Mouse (Mus musculus) liver, embryonic 14.5 days (tissue): ENCODE measurements at regions not wholly inside any gene's neighbourhood (a gene's known extent, or its start where the extent isn't known, plus 50 kb on each side); places are given as distances from the start of the nearest gene placed in this dataset.

ENCODE experiments used
- ATAC-seq: fragments of 200-750 bp; cut with Nextera tagmentation; 2 replicates; pipeline ENCODE4 v1.8.0; 2017; ENCODE audit warnings: moderate number of reproducible peaks, mild to moderate bottlenecking, moderate library complexity; ENCODE audit not compliant: insufficient read depth
- DNase-seq, 3 experiments: peaks; one replicate each; pipeline ENCODE4 v3.0.0-alpha.2; 2012 to 2013; ENCODE audit warnings: low read depth in 3 of 3, low spot score in 3 of 3
- H3K27ac ChIP-seq: fragments of 300-500 bp; sonication (generic); 2 replicates; pipeline ENCODE4 v1.5.1; 2014; ENCODE audit warnings: moderate library complexity, mild to moderate bottlenecking, control low read depth, inconsistent platforms
- H3K27me3 ChIP-seq: fragments of 300-500 bp; sonication (generic); 2 replicates; pipeline ENCODE4 v1.6.1; 2014; ENCODE audit warnings: mild to moderate bottlenecking, low read length, moderate library complexity; ENCODE audit not compliant: control insufficient read depth, insufficient read depth
- H3K36me3 ChIP-seq: fragments of 300-500 bp; sonication (generic); replicated peaks from 2 replicates; pipeline ENCODE4 v1.6.1; 2014; ENCODE audit warnings: low read depth; ENCODE audit not compliant: control insufficient read depth, insufficient read depth
- H3K4me1 ChIP-seq, 2 experiments: fragments of 200-500 bp in 1 of 2; fragments of 300-500 bp in 1 of 2; sonication (generic) in 1 of 2; replicated peaks; 2 replicates each; pipeline ENCODE4 v1.6.1; 2012 to 2014; ENCODE audit warnings: antibody characterized with exemption in 1 of 2, inconsistent platforms in 1 of 2, low read length in 1 of 2; ENCODE audit not compliant: control insufficient read depth in 2 of 2, insufficient read depth in 2 of 2
- H3K4me2 ChIP-seq: fragments of 300-500 bp; sonication (generic); 2 replicates; pipeline ENCODE4 v1.6.1; 2014; ENCODE audit warnings: low read depth, mild to moderate bottlenecking, control low read depth, moderate library complexity
- H3K4me3 ChIP-seq, 2 experiments: fragments of 200-500 bp in 1 of 2; fragments of 300-500 bp in 1 of 2; sonication (generic) in 1 of 2; 2 replicates each; pipeline ENCODE4 v1.5.1; 2012 to 2014; ENCODE audit warnings: low read depth in 2 of 2, low read length in 2 of 2, mild to moderate bottlenecking in 2 of 2, control low read depth in 1 of 2, inconsistent platforms in 1 of 2, moderate library complexity in 1 of 2; ENCODE audit not compliant: insufficient read depth in 1 of 2
- H3K9ac ChIP-seq: fragments of 300-500 bp; sonication (generic); replicated peaks from 2 replicates; pipeline ENCODE4 v1.6.1; 2014; ENCODE audit warnings: mild to moderate bottlenecking, control low read depth, moderate library complexity
- H3K9me3 ChIP-seq: fragments of 300-500 bp; sonication (generic); 2 replicates; pipeline ENCODE4 v1.6.1; 2016; ENCODE audit warnings: low read length, mixed read lengths; ENCODE audit not compliant: control insufficient read depth
- CTCF ChIP-seq: IDR thresholded peaks from 2 replicates; pipeline ENCODE4 v1.5.1; 2016; ENCODE audit warnings: antibody characterized with exemption, low read depth, control low read depth
- EP300 ChIP-seq: IDR thresholded peaks from 2 replicates; pipeline ENCODE4 v1.6.1; 2016; ENCODE audit warnings: antibody characterized with exemption, low read depth
- WGBS: fragments of 180-500 bp; shearing (Covaris S2); extraction: QIAGEN DNeasy Blood & Tissue Kit; methylation state at CpG from one replicate; pipeline ENCODE4 v1.1.7; 2014; ENCODE audit not compliant: insufficient replicate concordance; 5-methylcytosine and 5-hydroxymethylcytosine counted together

DNA sequence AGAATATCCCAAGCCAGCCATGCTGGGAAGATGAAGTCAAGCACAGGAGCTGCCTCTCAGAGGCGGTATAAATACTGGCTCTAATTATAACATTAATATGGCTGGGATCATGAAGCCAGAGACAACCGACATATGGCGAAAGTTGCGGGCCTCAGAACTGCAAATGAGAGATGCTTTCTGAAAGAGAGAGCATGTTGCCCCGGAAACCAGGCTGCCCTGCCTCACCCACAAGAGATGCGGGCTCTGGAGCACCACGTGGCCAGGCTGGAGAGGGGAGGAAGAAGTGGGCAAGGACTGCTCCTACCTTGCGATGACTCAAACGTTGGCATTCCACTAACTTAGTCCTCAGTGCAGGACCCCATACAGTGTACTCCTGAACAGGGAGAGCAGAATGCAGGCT, 490.5 kb downstream of the Rnf144a start:
- Histone ChIP-seq H3K9ac (no peak overlapping the region), H3K4me1 (no peaks in the 10 kb centered on the region), H3K36me3 (no peaks in the 10 kb centered on the region), H3K4me3 (no peak overlapping the region), H3K4me2 (no peak overlapping the region), H3K27ac (no peak overlapping the region), H3K9me3 (no peaks in the 10 kb centered on the region), H3K27me3 (no peaks in the 10 kb centered on the region)
- TF ChIP-seq EP300: no peak
- TF ChIP-seq CTCF: no peak
- no peak for ATAC-seq
- 68% methylated on average over 9 of the region's 9 CpGs for WGBS
- no peak for DNase-seq

DNA sequence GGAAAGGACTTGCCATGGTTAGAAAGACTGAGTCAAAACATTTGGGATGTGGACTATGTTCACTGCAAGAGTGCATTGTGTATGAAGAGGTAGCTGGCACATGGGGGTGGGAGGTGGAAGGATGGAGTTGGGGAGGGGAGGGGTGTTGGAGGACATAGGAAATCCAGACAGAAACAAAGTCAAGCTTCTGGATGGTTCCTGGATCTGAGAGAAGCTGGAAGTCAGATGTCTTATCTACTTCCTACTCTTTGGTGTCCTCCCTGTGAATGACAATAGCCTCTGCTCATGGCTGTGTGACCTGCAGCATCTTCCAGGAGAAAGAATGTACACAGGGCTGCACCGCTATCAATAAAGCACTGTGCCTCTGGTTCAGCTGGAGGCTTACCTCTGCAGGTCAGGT, 491.3 kb downstream of the Rnf144a start:
- DNase-seq: no peak
- no peak overlapping the region for H3K4me3 ChIP-seq
- no peak overlapping the region for H3K9ac ChIP-seq
- no peaks in the 10 kb centered on the region for H3K36me3 ChIP-seq
- 58% methylated on average over 1 of the region's 1 CpGs for WGBS
- H3K27ac ChIP-seq: no peak overlapping the region
- H3K27me3 ChIP-seq: no peaks in the 10 kb centered on the region
- no peaks in the 10 kb centered on the region for H3K4me1 ChIP-seq
- no peak for ATAC-seq
- no peak for TF ChIP-seq CTCF
- no peak for TF ChIP-seq EP300
- no peaks in the 10 kb centered on the region for H3K9me3 ChIP-seq
- no peak overlapping the region for H3K4me2 ChIP-seq

DNA sequence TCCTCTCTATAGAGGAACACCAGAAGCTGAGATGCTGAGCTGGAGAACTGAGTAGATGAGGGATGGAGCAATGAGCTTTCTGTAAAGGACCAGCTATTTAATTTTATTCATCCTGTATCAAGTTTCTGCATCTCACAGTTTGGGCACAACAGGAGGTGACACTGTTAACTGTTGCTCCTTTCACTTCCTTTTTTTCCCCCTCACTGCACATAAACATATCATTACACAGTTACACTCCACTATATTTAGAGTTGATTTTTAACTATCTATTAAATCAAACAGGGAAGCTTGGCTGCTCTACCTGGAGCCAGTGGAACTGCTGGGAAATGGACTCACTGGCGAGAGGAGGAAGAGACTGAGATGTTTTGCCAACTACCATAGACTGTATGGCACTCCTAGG, 509.4 kb downstream of the Rnf144a start:
- Histone ChIP-seq H3K27me3 (no peaks in the 10 kb centered on the region), H3K4me2 (no peak overlapping the region), H3K4me3 (no peak overlapping the region), H3K9ac (no peak overlapping the region), H3K27ac (no peak overlapping the region), H3K9me3 (no peaks in the 10 kb centered on the region), H3K36me3 (no peaks in the 10 kb centered on the region), H3K4me1 (no peaks in the 10 kb centered on the region)
- DNase-seq: no peak
- no peak for TF ChIP-seq EP300
- TF ChIP-seq CTCF: no peak
- ATAC-seq: no peak
- 44% methylated on average over 1 of the region's 1 CpGs for WGBS

DNA sequence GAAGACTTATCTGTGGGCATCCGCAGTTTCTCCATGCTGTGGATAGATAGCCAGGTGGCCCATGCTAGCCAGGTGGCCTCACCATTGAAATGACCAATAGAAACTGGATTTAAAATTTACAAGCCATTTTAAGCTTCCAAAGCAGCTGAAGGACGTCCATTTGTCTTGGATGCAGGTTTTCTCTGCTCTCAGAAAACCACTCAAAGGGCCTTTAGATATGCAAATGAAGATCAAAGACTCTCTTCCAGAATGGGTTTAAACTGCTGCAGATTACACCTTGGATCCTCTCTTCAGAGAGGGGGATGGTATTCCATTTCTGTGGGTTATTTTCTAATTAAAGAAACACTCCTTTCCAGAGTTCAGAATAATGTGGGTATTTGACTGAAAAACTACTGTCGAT, 518.5 kb downstream of the Rnf144a start:
- Histone ChIP-seq H3K27ac (no peak overlapping the region), H3K9me3 (no peaks in the 10 kb centered on the region), H3K9ac (no peak overlapping the region), H3K36me3 (no peaks in the 10 kb centered on the region), H3K4me2 (no peak overlapping the region), H3K4me3 (no peak overlapping the region), H3K4me1 (no peaks in the 10 kb centered on the region), H3K27me3 (no peaks in the 10 kb centered on the region)
- WGBS: 49% methylated on average over 3 of the region's 3 CpGs
- TF ChIP-seq EP300 (no peak), CTCF (no peak)
- DNase-seq (no peak), ATAC-seq (no peak)

DNA sequence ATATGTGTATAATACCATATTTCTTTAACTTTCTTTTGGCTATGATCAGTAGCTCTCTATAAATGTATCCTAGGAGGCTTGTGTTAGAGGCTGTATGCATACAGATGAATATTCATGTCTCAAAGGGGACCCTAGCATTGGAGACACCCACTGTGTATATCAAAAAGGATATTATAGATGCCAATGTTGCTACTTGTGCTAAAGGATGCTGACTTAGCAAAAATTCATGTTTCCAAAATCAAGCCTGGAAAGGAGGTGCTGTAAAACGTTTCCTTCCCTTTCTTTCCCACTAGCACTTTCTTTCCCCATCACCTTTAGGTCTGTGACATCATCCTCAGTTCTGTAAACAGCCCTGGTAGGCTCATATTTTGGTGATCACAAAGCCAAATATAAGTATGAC, 519.4 kb downstream of the Rnf144a start:
- no peak for TF ChIP-seq EP300
- TF ChIP-seq CTCF: no peak
- DNase-seq: no peak
- Histone ChIP-seq H3K27me3 (no peaks in the 10 kb centered on the region), H3K4me3 (no peak overlapping the region), H3K9me3 (no peaks in the 10 kb centered on the region), H3K4me1 (no peaks in the 10 kb centered on the region), H3K27ac (no peak overlapping the region), H3K4me2 (no peak overlapping the region), H3K36me3 (no peaks in the 10 kb centered on the region), H3K9ac (no peak overlapping the region)
- WGBS: 16% methylated on average over 1 of the region's 1 CpGs
- ATAC-seq: no peak
